Mouse (Mus musculus) neutrophil, adult 83 days (primary cell): ENCODE data around the gene Tcf7l1. TPM values are rescaled to one million over a fixed set of nuclear protein-coding genes. Genes with fewer than 3 reads are reported as not detected.

Experiments used
- total RNA-seq, 2 experiments: library from RNA; stranded (reverse); gene quantifications; one replicate each; pipeline ENCODE4 v1.2.4; 2023

Tcf7l1 gene
- total RNA-seq = under 1 TPM in 1 of 2 experiments, not detected in 1; 0.35 TPM

DNA sequence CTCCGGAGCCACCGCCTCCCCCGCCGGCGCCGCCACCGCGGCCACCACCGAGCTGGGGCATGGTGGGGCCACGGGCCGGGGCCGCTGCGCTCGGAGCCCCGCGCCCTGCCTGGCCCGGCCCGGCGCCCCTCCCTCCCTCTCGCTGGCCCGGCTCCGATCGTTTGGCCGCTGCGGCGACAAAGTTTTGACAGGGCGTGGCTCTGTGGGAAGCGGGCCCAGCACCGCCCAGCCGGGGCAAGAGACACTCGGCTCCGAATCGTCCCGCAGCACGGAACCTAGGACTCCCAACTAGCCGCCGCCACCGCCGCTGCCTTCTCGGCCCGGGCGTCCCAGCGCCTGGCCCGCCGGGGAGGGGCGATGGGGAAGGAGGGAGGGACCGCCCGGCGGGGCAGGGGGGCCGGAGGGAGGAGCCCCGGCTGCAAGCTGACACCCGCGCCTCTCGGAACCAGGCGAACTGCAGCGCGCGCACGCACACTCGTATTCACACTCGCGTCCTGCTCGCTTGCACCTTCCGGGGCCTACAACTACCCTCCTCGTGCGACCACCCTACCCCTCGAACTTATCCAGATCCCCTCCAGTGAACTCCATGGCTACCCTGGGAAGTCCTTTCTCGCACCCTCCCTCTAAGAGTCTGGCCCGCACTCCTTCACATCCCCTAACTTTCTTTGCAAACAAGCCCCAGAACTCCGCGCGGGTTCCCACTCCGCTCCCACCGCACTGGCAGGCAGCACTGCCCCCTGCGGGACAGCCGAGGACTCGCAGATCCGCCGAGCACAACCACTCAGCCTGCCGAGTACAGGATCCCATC is at the start of gene Tcf7l1:
Tcf7l1 (minus strand) TSS at position 363 of the 808 bp plus-strand sequence.

DNA sequence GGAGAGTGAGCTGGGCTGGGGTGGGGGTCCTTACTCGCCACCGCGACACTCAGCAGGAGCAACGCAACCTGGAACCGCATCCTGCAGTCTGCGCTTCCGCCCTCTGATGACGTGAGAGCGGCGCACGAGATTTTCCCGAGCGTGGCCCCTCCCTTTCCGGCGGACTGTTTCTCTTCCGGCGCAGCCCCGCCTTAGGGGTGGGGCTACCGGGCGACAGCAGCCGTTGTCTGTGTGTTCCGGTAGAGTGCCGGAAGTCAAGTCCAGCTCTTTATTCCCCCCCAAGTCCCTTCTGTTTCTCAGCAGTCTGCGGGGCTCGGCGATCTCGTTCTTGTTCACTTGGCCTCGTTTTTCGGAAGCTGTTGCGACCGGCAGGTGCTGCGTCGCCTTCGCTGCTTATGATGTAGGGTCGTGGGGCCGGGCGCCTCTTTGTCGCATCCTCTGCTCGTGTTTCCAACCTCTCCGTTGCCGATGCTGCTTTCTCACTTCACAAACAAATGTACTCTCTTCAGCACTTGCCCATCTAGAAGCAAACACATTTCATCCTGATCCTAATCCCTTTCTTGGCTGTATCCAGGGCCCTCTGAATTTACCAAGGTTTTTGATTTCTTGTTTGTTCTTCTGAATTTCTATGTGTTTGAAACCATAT is 172.3 kb downstream of the Tcf7l1 start, which contains the start of gene Tgoln1:
Tgoln1 (minus strand) TSS at position 358 of the 646 bp plus-strand sequence.

DNA sequence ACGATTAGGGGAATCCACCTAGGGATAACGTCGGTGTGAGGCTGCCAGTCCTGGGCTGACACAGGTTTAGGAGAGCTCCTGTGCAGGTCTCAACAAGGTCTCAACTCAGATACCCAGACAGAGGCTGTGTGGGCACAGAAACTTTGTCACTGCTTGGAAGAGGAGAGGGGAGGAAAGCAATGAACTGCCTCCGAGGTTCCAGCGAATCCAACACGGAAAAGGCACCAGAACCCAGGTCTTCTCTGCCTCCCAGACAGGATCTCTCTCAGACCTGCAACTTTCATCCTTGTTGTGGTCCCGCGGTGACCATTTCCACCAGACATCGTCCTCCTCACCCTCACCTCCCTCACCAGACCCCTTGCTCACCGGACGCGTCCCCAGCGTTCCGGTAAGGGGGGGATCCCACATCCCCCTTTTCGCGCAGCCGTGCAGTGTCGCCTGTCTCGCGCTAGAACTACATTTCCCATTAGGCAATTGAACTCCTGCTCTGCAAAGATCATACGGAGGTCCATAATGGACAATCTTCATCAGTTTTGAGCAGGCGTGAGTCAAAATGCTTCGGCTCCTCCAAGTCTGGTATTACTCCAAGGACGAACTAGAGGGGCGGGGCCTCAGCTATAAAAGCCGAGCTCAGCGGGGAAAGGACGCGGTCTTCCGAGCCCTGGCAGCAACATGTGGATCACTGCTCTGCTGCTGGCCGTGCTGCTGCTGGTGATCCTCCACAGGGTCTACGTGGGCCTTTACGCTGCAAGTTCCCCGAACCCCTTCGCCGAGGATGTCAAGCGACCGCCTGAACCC is 190.9 kb downstream of the Tcf7l1 start, which contains the start of the genes Elmod3 and Retsat:
Elmod3 (minus strand) TSS at position 458 of the 798 bp plus-strand sequence.
Retsat (plus strand) TSS at position 520 of the 798 bp plus-strand sequence.

Other genes with a start within 250 kb of the Tcf7l1 start
- 100 to 1,000 TPM; 306 to 324 TPM for gene Capg, start 244.9 kb downstream of the Tcf7l1 start, total RNA-seq
- gene Elmod3, start 190.8 kb downstream of the Tcf7l1 start, total RNA-seq = 1 to 10 TPM; 3.9 to 5.5 TPM
- 10 to 100 TPM; 15.5 to 18.6 TPM for gene Retsat, start 190.8 kb downstream of the Tcf7l1 start, total RNA-seq
- 10 to 100 TPM; 80.1 to 90.2 TPM for gene Tgoln1, start 172.3 kb downstream of the Tcf7l1 start, total RNA-seq
- 10 to 100 TPM; 41.2 to 42.6 TPM for gene Kcmf1, start 110.7 kb upstream of the Tcf7l1 start, total RNA-seq
- 100 to 1,000 TPM; 838 to 968 TPM for gene Tmsb10, start 169.5 kb upstream of the Tcf7l1 start, total RNA-seq